Mouse (Mus musculus) retina, embryonic 14.5 days (tissue): ENCODE results near the gene Zfp977.
"Not testable (repeated sequence)": the region's sequence is repeated elsewhere in the genome, so short reads cannot be mapped to it uniquely, and the experiment has no call there.

ENCODE experiments used
- DNase-seq: peaks from one replicate; pipeline ENCODE4 v3.0.0-alpha.2; 2015; ENCODE audit warnings: low spot score

The Zfp977 gene

GRCm38 (mm10) chr7:42592413-42592812, at the start of gene Zfp977:
TSS of gene Zfp977 (minus strand) at chr7:42592547.
- not testable (repeated sequence) for DNase-seq

- not testable (repeated sequence) for DNase-seq
Observed at GRCm38 (mm10) chr7:42631031-42631430, 38.7 kb upstream of the Zfp977 start.

GRCm38 (mm10) chr7:42595666-42596065, 3.3 kb upstream of the Zfp977 start:
- not testable (repeated sequence) for DNase-seq

DNA sequence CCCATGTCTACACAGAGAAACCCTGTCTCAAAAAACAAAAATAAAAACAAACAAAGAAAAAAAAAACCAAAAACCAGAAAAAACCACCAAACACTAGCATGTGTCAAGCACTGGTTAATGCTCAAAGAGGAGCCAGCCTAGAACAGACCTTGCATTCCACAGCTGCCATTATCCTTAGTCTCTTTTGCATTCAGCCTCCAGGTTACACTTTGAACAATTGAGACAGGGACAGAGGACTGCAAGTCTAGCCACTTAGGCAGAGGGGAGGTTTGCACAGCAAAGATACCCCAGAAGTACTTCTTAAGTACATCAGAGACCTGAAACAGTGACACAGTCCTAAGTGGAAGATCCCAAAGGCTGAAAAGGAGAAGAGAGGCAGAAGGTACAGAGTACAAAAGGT, 1.0 kb downstream of the Zfp977 start:
- not testable (repeated sequence) for DNase-seq

DNA sequence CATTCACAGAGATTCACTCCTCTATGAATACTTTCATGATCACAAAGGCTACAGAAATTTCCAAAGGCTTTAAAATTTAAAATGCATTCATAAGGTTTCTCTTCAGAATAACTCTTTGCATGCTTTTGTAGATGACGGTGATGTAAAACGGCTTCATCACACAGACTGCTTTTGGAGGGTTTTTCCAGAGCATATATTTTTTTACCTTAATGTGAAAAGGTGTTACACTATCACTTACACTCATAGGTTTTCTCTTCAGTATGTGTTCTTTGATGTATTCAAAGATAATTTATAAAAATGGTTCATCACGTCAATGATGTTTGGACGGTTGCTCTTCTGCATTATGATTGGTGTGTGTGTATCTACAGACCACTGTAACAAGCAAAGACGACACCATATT, 13.9 kb downstream of the Zfp977 start, which contains the start of gene Gm21028:
Gm21028 (minus strand) TSS at position 101 of the 400 bp plus-strand sequence.
- no peak for DNase-seq

DNA sequence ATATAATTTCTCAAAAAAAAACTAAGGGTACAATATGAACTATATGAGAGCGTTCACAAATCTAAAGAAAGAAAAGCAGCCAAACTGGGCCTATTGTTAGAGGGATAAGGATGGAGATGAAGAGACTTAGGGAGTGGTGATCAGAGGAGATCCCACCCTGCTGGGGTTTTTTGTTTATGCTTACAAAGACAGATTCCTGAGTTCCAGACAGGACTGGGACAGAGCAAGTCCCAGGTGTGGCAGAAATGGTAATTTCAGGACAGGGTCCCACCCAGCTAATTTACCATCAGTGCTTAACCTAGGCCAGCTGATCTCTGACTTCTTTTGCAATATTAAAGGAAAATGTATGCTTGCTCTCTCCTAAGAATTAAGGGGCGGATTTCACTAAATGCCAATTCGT, 40.6 kb downstream of the Zfp977 start:
- no peak for DNase-seq
